Mouse (Mus musculus) liver, adult (tissue): ENCODE results near the gene Ift81.
A peak's percentile ranks its signal among the peaks of the same experiment; 100 is the strongest.

Experiments used
- GATA4 ChIP-seq: IDR thresholded peaks from 2 replicates; pipeline ENCODE4 v1.6.1; 2014; ENCODE audit warnings: mild to moderate bottlenecking, low read length; ENCODE audit not compliant: insufficient replicate concordance

Gene Ift81

DNA sequence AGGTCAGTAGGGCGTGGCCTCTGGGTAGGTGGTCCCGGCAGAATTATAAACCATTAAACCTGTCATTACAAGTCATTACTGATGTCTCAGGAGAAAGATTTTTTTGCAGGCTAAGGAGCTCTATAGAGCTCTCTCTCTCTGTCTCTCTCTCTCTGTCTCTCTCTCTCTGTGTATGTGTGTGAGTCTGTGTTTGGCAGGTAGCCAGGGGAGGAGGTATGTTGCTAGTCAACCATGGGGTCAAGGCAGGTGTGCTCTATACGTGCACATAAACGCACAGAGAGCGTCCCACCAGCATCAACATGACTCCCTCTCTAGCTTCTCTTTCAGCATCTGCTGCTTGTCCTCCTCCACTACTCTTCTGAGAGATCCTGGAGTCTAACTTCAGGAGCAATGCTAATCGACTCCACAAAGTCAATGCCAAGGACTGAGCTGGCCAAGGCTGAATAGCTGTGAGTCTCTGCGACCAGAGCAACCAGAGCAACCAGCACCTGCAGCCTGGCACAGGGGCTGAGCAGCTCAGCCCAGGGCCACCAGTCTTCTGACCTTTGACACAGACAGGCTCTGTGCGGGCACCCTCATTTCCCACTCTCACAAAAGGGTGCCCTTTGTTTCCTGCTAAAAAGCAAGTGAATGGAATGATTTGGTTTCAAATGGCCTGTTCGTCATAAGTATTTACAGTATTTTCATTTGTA lies 84.3 kb downstream of the Ift81 start:
- no peak for TF ChIP-seq GATA4

DNA sequence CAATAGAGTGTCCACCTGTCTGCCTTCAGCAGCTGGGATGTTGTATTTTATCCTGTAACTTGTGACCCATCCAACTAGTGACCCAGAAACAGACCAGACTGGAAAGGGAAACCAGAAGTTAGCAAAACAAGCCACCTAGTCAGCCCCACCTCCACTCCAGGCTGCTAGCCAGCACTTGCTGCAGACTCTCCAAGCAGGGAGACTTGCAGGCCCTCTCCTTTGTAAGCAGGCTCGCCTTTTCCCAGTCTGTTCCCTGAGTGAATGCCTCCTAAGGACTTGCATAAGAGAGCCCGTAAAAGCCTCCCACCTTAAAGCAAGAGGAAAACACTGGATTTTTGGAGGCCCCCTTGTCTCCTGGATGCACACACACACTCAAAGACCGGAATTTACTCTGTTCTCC lies 85.0 kb downstream of the Ift81 start:
- no peak for TF ChIP-seq GATA4

DNA sequence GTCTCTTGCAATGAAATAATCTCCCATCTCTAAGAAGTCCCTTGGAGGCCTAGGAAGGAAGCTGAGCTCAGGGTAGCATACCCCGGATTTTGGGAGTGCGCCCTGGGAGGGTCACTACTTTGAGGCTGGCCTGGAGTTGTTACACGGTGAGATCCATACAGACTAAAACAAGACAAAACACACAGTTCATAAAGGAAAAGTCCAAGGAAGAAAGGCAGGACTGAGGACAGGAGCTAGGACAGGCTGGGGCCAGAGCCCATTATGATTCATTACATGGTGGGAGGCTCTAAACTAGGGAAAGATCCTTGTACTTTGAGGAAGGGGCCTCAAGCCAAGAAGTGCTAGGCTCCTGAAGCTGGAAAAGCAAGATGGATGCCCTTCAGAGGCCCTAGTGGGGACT lies 85.7 kb downstream of the Ift81 start:
- TF ChIP-seq GATA4: no peak

DNA sequence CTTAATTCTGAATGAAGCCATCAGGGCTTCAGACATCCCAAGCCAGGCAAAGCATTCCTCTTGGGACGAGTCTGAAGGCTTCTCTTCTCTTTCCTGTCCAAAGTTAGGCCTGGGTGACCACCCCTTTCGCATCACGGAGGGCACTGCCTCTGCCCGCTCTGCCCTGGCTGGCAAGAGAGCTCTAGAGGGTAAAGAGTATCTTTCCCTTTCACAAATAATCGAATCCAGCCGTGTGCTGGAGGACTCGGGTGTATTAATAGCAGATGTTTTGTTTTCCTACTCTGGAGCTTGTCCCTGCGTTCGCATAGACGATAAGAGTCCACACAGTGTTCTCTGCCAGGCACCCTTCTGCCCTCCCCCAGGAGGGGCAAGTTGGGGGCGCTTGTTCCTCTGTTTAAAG lies 86.6 kb downstream of the Ift81 start:
- peak; percentile 21; the same call in 1 of the 2 replicates for TF ChIP-seq GATA4

DNA sequence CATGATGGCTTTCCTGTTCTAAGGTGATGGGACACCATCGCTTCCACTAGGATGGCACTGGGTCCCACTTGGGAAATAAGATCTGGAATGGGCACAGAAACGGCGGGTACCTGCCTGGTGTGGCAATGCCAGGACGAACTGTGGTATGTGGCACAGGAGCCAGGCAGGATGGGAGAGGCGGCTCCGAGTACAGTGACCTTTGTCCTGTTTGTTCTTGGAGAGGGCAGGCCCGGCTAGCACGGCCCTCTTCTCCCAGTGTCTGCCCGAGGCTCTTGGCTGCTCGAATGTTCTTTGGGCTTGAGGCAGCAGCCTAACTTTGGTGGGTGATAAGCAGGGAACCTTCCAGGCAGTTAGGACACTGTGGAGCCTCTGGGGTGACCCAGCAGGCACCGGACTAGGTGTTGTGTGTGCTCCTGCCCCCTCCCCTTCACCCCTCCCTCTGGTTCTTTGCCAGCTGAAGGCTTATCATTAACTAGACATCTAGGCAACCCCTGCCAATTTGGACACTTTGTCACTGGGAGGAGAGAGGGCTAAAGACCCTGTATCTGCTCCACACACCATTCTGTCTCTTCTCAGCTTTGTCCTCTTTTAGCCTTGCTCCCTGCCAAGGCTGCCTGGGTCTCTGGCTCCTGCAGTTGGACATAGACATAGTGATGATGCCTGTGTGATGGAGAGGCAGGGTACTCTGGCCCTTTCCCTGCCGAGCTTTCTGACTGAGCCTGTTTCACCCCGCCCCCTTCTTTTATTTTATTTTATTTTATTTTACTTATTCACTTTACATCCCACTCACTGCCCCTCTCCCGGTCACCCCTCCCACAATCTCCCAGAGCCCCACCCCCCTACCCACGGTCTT lies 87.2 kb downstream of the Ift81 start:
- TF ChIP-seq GATA4: peak; percentile 69; the same call in 1 of the 2 replicates

DNA sequence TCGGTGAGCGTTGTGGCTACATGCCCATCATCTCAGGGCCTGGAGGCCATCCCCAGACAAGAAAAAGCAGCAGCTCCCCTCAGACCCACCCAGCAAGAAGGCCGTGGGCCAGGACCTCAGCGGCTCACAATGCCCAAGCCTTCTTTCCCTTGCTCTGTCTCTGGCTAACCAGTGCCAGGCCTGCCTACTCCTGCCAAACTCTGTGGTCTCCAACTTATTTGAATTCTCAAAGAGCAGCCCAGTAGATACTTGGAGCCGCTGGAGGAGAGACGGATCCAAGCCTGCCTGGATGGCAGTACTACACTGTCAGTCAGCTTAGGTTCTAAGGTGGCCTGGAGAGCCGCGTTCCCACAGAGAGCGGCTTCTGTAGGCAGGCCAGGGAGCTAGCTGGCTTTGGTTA lies 87.9 kb downstream of the Ift81 start:
- TF ChIP-seq GATA4: no peak

DNA sequence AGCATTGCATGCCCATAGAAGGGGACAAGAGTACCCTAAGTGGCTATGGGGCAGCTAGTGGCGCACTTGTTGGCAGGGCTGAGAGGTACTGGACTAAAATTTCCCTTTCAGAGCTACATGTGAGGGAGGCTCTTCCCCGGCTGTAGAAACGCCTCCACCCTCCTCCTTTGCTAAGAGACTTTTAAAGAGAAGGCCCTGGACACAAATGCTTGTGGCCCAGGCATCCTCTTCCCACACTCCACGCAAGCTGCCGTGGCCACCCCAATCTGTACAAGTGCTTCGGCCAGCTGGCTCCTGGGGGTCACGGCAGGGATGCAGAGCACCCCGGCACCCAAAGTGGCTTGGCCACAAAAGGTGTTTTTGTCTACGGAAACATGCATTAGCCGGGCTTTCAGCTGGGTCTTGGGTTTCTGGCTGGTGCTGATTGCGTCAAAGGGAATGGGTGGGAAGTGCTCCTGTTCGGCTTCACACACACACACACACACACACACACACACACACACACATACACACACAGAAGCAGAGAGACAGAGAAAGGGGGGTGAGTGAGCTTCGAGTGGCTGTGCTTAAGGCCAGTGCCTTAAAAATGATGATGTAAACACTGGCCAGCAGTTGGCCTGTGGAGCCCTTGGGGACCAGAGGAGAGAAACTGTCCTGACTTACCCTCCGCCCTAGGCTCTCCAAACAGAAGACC lies 88.9 kb downstream of the Ift81 start:
- no peak for TF ChIP-seq GATA4

DNA sequence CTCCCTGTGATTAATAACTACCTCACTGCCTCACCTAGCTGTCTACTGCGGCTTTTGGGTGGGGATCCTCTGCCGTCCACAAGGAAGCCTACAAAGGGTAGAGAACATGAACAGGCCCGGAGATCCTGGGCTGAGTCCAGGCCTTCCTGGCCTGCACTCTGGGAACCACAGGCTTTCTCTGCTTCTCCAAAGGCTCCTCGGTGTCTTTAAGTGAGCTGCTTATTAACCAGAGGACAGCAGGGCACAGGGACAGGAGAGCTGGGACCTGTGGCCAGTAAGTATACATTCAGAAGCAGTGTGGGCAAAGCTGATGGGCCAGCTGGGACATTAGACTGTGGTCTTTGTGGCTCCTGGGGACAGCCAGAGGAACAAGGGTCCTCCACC lies 89.5 kb downstream of the Ift81 start:
- TF ChIP-seq GATA4: no peak

DNA sequence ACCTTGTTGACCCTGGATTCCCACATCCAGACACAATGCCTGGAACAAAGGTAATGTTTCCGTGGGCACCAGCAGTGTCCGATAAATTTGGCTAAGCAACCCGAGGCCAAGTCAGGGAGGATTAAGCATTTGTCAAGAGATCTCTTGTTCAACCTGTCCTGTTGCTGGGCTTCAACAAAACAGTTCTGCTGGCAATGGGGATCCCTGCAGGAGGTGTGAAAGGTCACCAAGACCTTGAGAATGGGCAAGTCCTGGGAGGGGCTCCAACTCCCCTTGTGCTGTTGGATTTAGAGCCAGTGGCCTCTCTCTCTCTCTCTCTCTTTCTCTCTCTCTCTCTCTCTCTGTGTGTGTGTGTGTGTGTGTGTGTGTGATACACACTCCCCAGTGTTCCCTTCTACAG lies 90.1 kb downstream of the Ift81 start:
- no peak for TF ChIP-seq GATA4

DNA sequence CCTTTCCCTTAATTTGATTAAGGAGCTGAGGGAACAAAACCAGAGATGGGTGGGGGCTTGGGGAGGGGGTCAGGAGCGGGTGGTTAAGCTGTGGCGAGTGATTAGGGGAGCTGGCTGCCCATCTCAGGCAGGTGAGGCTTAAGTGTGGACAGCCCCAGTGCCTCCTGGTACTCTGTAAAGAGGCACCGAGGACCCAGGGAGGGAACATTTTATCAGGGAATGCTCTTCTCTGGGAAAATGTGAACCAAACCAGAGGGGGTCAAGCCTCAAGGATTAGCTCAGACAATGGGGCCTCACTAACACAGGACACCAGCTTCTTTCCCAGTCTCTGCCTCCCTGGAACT lies 93.2 kb downstream of the Ift81 start:
- TF ChIP-seq GATA4: no peak

DNA sequence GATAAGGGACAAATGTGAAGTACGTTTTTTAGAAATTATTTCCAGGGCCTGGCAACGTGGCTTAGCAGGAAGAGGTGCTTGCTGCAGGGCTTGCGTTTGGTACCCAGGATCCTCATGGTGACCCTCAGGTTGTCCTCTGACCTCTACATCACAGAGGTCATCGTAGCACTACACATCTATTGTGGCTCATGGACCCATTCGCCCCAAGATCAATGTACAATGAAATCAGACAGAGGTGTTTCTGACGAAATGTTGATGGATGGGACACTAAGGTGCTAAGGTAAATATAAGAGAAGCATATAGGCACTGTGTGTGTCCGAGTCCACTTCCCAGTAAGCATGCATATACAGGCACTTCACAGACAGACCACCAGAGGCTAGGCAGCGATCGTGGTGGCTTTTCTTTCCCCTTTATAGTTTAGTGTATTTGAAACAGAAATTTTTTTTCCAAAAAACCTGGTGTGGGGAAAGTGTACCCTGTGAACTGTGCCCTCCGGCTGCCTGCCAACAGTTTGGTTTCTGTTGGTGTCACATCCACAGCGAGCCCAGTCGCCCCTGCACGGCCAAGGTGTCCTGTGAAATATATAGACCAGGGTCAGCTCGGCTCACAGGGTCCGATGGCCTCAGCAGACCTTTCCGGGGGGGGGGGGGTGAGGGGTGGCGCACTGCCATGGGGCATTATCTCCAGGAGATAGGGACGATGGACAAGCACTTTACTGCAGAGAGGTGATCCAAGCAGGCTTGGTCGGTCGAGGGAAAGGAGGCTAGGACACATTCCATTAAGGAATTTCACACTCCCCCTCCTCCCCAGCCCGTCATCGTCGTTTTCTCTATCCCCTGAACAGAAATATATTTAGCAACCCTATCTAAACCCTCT lies 93.8 kb downstream of the Ift81 start:
- no peak for TF ChIP-seq GATA4

DNA sequence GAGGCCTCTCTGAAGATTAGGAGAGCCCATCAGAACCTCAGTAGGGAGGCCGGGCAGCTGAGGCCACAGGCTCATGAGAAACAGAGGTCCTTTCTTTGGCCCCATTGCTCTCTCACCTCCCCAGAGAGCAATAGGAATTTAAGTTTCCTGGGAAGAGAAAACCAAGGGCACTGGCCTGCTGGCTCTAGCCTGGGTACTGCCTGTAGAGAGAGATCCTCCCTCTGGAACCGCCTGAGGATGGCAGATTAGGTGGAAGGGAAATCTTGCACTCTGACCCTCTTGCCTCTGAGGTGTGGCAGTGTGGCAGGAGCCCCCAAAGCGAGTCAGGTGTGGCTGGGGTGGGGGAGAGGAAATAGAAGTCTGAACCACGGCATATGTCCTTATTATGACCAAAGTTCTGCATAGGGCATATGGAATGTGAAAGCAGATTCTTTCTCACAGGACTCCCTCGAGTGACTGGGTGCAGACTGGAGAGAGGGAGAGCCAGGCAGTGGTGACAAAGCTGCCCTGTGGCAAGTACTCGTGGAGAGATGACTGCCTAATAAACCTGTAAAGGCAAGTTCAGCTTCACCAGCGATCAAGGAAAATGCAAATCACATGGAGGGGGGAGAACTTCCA lies 95.2 kb downstream of the Ift81 start:
- no peak for TF ChIP-seq GATA4

DNA sequence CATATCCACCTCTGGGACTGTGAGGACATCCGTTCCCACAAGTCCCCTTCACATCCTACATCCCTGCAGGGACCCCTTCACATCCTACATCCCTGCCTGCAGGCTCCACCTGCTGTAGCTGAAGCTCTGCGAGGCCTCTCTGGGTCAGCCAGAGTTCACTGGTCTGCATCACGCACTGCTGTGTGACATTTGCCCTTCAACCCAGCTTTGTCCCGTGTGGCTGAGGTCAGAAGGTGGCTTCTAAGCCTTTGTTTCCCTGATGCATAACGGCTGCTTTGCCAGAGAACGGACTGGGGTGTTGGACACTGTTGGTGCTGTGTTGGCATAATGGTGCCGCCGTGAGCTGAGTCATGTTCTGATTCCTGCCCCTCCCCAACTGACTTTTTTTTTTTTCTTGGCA lies 96.1 kb downstream of the Ift81 start:
- no peak for TF ChIP-seq GATA4

DNA sequence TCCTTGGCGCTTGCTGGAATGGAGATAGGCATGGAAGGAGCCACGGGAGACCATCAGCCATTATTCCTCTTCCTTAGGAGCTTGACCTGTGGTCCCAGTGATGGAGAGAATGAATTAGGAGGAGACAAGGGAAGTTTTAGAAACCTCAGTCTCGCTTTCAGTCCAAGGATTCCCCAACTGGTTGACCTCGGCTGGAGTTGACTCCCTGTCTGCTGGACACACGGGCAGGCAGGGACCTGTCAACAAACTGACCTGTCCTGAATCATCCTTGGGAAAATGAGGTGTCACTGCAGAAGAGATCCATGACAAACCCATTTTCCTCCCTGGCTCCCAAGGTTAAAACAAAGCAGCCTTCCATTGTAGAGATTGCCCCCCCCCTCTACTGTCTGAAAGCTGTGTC lies 97.4 kb downstream of the Ift81 start:
- no peak for TF ChIP-seq GATA4
